Mouse (Mus musculus) monocyte, adult 59 days (primary cell): ENCODE data around the gene Gm45785. TPM values are rescaled to one million over a fixed set of nuclear protein-coding genes. Genes with fewer than 3 reads are reported as not detected.

Experiments used
- total RNA-seq, 2 experiments: library from RNA; stranded (reverse); gene quantifications; one replicate each; pipeline ENCODE4 v1.2.4; 2023

Gm45785 gene
- total RNA-seq, result not detected

GRCm38 (mm10) chr7:140855860-140856784 lies at the start of gene Gm45785:
Gm45785 (minus strand) TSS chr7:140856331.

GRCm38 (mm10) chr7:140900220-140900619 lies 44.1 kb upstream of the Gm45785 start, which contains the start of gene Cox8b:
Cox8b (minus strand) TSS chr7:140900446.

GRCm38 (mm10) chr7:140881696-140882468 lies 25.8 kb upstream of the Gm45785 start, which contains the start of the genes Psmd13 and Sirt3:
Psmd13 (plus strand) TSS chr7:140881968.
Sirt3 (minus strand) TSS chr7:140882309.

GRCm38 (mm10) chr7:140857550-140858505 lies 1.7 kb upstream of the Gm45785 start, which contains the start of gene Bet1l:
Bet1l (minus strand) TSS chr7:140857577.

GRCm38 (mm10) chr7:140856785-140857549 lies 836 bp upstream of the Gm45785 start, which contains the start of gene Ric8a:
Ric8a (plus strand) TSS chr7:140856957.

GRCm38 (mm10) chr7:140847755-140848580 lies 8.2 kb downstream of the Gm45785 start, which contains the start of gene Odf3:
Odf3 (plus strand) TSS chr7:140847805.

GRCm38 (mm10) chr7:140844905-140845665 lies 11.0 kb downstream of the Gm45785 start, which contains the start of gene Scgb1c1:
Scgb1c1 (plus strand) TSS chr7:140845547.

GRCm38 (mm10) chr7:140834968-140835757 lies 21.0 kb downstream of the Gm45785 start, which contains the start of gene Urah:
Urah (plus strand) TSS chr7:140835018.

GRCm38 (mm10) chr7:140821653-140822329 lies 34.3 kb downstream of the Gm45785 start, which contains the start of gene Zfp941:
Zfp941 (minus strand) TSS chr7:140822178.

GRCm38 (mm10) chr7:140787406-140788052 lies 68.6 kb downstream of the Gm45785 start, which contains the start of gene Syce1:
Syce1 (minus strand) TSS chr7:140787852.

Other genes starting within 250 kb of the Gm45785 start
- gene Olfr61, start 227.4 kb downstream of the Gm45785 start, total RNA-seq, result not detected
- gene Olfr53, start 209.9 kb downstream of the Gm45785 start, total RNA-seq, result not detected
- not detected for gene Olfr539, start 196.4 kb downstream of the Gm45785 start, total RNA-seq
- not detected for gene Olfr45, start 174.4 kb downstream of the Gm45785 start, total RNA-seq
- gene Olfr541, start 159.1 kb downstream of the Gm45785 start, total RNA-seq, result not detected
- not detected for gene Cyp2e1, start 92.6 kb downstream of the Gm45785 start, total RNA-seq
- gene Syce1, start 68.5 kb downstream of the Gm45785 start, total RNA-seq, result not detected
- under 1 TPM in 1 of 2 experiments, not detected in 1; 0.16 TPM for gene Zfp941, start 34.2 kb downstream of the Gm45785 start, total RNA-seq
- gene Urah, start 21.3 kb downstream of the Gm45785 start, total RNA-seq, result not detected
- not detected for gene Scgb1c1, start 10.8 kb downstream of the Gm45785 start, total RNA-seq
- gene Odf3, start 8.5 kb downstream of the Gm45785 start, total RNA-seq, result not detected
- gene Ric8a, start 626 bp upstream of the Gm45785 start, total RNA-seq, result 100 to 1,000 TPM in 1 of 2 experiments, 10 to 100 TPM in 1; 99.0 to 111 TPM
- gene Bet1l, start 1.2 kb upstream of the Gm45785 start, total RNA-seq, result 10 to 100 TPM; 20.9 to 27.1 TPM
- gene Psmd13, start 25.6 kb upstream of the Gm45785 start, total RNA-seq, result 10 to 100 TPM; 75.0 to 81.5 TPM
- 10 to 100 TPM; 11.4 to 16.2 TPM for gene Sirt3, start 26.0 kb upstream of the Gm45785 start, total RNA-seq
- gene Cox8b, start 44.1 kb upstream of the Gm45785 start, total RNA-seq, result not detected
- gene Nlrp6, start 64.6 kb upstream of the Gm45785 start, total RNA-seq, result not detected
- 10 to 100 TPM; 21.1 to 25.3 TPM for gene Pgghg, start 85.1 kb upstream of the Gm45785 start, total RNA-seq
- 1 to 10 TPM; 3.9 to 6.1 TPM for gene Ifitm5, start 94.0 kb upstream of the Gm45785 start, total RNA-seq
- gene Gm45717, start 99.6 kb upstream of the Gm45785 start, total RNA-seq, result not detected
- gene Ifitm2, start 99.7 kb upstream of the Gm45785 start, total RNA-seq, result 1,000 to 10,000 TPM; 1,104 to 1,118 TPM
- gene Ifitm1, start 110.9 kb upstream of the Gm45785 start, total RNA-seq, result 10 to 100 TPM; 85.9 to 92.5 TPM
- 1,000 to 10,000 TPM; 1,975 to 2,125 TPM for gene Ifitm3, start 154.4 kb upstream of the Gm45785 start, total RNA-seq
- gene Ifitm6, start 161.6 kb upstream of the Gm45785 start, total RNA-seq, result 100 to 1,000 TPM; 424 to 464 TPM
- not detected for gene Gm17387, start 172.8 kb upstream of the Gm45785 start, total RNA-seq
- gene B4galnt4, start 204.8 kb upstream of the Gm45785 start, total RNA-seq, result under 1 TPM in 1 of 2 experiments, not detected in 1; 0.27 TPM
- 1 to 10 TPM; 5.5 to 7.9 TPM for gene Pkp3, start 221.9 kb upstream of the Gm45785 start, total RNA-seq
- 1 to 10 TPM; 3.8 to 9.0 TPM for gene Sigirr, start 244.2 kb upstream of the Gm45785 start, total RNA-seq